Mouse (Mus musculus): ENCODE measurements around the gene Agtr2. TPM values are rescaled to one million over a fixed set of nuclear protein-coding genes. Genes with fewer than 3 reads are reported as not detected.

The Agtr2 gene
- not detected in 2 replicates for polyA plus RNA-seq (2012; rRNA removed; ENCODE audit: low replicate concordance)

DNA sequence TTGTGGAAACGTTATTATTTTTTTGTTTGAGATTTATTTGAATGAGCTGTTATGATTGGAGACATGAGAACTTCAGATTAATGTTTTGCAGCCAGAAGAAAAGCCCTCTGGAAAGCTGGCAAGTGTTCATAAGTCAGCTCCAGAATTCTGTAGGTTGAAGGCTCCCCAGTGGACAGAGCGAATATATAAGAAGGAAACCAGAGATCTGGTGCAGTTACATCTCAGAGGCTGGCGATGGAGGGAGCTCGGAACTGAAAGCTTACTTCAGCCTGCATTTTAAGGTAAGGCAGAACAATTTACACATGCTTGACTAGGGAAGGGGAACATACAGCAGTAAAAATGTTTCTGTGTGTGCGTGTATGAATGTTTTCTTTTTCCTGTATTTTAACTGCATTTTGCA, at the start of gene Agtr2:
Gene Agtr2, plus strand, starts transcription at position 131 of the 400 bp plus-strand sequence.

Other genes with a start within 250 kb of the Agtr2 start
- not detected in 2 replicates for gene Slc6a14, start 230.4 kb downstream of the Agtr2 start, polyA plus RNA-seq (2012; rRNA removed; ENCODE audit: low replicate concordance)